Mouse (Mus musculus): ENCODE measurements around the gene Jun. TPM values are rescaled to one million over a fixed set of nuclear protein-coding genes. Genes with fewer than 3 reads are reported as not detected.

Jun gene
- polyA plus RNA-seq, 1 experiment from 2014 or later = 32.9 TPM

DNA sequence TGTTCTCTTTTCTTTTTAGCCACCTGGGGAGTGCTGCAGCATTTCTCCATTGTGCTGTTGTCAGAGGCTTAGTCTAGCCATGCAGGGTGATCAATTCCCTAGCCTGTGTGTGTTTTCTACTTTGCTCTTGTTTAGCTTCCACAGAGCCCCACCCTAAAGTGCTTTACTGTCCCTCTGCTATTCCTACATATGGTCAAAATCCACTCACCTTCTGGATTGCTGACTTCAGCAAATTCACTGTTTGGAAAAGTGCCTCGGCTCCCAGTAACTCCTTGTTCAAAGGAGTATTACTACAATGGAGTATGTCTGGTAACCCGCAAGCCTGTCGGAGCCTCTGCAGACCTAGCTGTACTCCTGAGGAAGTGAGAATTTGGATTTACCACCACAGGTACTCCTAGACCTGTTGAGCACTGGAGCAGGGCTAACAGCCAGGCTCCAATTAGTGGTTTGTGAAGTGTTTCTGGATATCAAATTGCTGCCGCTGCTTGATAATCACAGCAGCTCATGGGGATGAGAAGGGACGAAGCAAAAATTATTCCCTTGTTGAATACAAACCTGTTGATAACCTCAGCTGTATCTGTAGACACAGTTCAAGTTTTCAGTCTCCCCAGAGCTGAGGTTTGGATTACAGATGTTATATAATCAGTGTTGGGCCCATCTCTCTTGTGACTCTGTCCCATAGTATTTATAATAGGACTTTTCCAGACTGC is 3.8 kb downstream of the Jun start:
- DNase-seq (ENCODE audit: low spot score) = peak; percentile 15
- Histone ChIP-seq H3K27ac (replicated peaks; ENCODE audit: low read depth, low read length) (no peak overlapping the region), H3K36me3 (replicated peaks; ENCODE audit: control insufficient read depth, insufficient read depth, low read depth, low read length) (no peaks in the 10 kb centered on the region), H3K27me3 (ENCODE audit: control insufficient read depth, insufficient read depth, low read length) (no peaks in the 10 kb centered on the region), H3K4me1 (ENCODE audit: control insufficient read depth, insufficient read depth, low read length) (no peaks in the 10 kb centered on the region), H3K9ac (replicated peaks; ENCODE audit: low read length) (no peak overlapping the region), H3K4me2 (ENCODE audit: low read depth, low read length) (0 out of 2 replicates have a peak overlapping the region, but pooled peaks have one; percentile 1), H3K4me3 (ENCODE audit: low read depth, low read length) (no peak overlapping the region), H3K9me3 (replicated peaks; ENCODE audit: control insufficient read depth, low read length) (no peaks in the 10 kb centered on the region)
- 44% methylated on average over 5 of the region's 5 CpGs for WGBS
- ATAC-seq (replicated peaks; ENCODE audit: insufficient number of reproducible peaks, low FRiP score, low TSS enrichment, low read depth) = no peak

DNA sequence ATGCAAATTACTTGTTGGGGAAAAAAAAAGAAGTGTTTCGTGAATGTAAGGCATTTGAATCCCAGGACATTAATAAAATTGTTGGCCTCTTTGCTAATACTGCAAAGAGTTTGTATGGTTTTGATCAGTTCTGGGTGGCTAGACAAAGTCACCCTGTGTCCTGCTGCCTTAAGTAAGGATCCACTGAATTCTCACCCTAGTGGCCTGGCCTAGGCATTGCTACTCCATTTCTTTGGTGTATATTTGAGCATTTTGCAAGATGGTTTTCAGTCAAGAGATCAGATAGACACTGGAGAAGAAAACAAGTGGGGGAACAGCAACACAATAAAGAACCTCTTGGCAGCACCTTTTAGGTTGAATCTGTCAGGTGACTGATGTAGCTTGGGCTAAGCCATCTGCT is 6.9 kb downstream of the Jun start:
- no peak overlapping the region for H3K9ac ChIP-seq (replicated peaks; ENCODE audit: low read length)
- no peak overlapping the region for H3K4me2 ChIP-seq (ENCODE audit: low read depth, low read length)
- H3K4me1 ChIP-seq (ENCODE audit: control insufficient read depth, insufficient read depth, low read length) = no peaks in the 10 kb centered on the region
- H3K9me3 ChIP-seq (replicated peaks; ENCODE audit: control insufficient read depth, low read length) = no peaks in the 10 kb centered on the region
- no peak for DNase-seq (ENCODE audit: low spot score)
- no peak for ATAC-seq (replicated peaks; ENCODE audit: insufficient number of reproducible peaks, low FRiP score, low TSS enrichment, low read depth)
- no peaks in the 10 kb centered on the region for H3K27me3 ChIP-seq (ENCODE audit: control insufficient read depth, insufficient read depth, low read length)
- WGBS = 73% methylated on average over 1 of the region's 1 CpGs
- no peak overlapping the region for H3K27ac ChIP-seq (replicated peaks; ENCODE audit: low read depth, low read length)
- H3K36me3 ChIP-seq (replicated peaks; ENCODE audit: control insufficient read depth, insufficient read depth, low read depth, low read length) = no peaks in the 10 kb centered on the region
- H3K4me3 ChIP-seq (ENCODE audit: low read depth, low read length) = no peak overlapping the region

DNA sequence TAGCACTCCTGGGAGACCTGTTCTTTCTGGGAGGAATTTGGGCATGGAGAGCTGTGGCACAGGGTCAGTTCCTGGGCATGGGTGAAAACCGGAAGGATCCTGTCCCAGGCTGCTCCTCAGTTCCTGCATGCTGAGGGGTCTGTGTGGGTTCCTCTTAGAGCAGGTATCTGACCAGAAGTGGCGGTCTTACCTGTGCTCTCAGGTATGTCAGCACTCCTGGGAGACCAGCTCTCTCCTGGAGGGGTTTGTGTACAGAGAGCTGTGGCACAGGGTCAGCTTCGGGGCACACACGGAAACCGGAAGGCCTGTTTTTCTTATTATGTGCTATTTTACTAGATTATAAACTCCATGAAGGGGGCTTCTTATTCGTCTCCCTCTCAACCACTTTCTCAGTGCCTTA is 7.3 kb downstream of the Jun start:
- Histone ChIP-seq H3K4me3 (ENCODE audit: low read depth, low read length) (no peak overlapping the region), H3K36me3 (replicated peaks; ENCODE audit: control insufficient read depth, insufficient read depth, low read depth, low read length) (no peaks in the 10 kb centered on the region), H3K27ac (replicated peaks; ENCODE audit: low read depth, low read length) (no peak overlapping the region), H3K9me3 (replicated peaks; ENCODE audit: control insufficient read depth, low read length) (no peaks in the 10 kb centered on the region), H3K4me1 (ENCODE audit: control insufficient read depth, insufficient read depth, low read length) (no peaks in the 10 kb centered on the region), H3K27me3 (ENCODE audit: control insufficient read depth, insufficient read depth, low read length) (no peaks in the 10 kb centered on the region), H3K4me2 (ENCODE audit: low read depth, low read length) (no peak overlapping the region), H3K9ac (replicated peaks; ENCODE audit: low read length) (no peak overlapping the region)
- no peak for DNase-seq (ENCODE audit: low spot score)
- 85% methylated on average over 6 of the region's 6 CpGs for WGBS
- ATAC-seq (replicated peaks; ENCODE audit: insufficient number of reproducible peaks, low FRiP score, low TSS enrichment, low read depth) = no peak

DNA sequence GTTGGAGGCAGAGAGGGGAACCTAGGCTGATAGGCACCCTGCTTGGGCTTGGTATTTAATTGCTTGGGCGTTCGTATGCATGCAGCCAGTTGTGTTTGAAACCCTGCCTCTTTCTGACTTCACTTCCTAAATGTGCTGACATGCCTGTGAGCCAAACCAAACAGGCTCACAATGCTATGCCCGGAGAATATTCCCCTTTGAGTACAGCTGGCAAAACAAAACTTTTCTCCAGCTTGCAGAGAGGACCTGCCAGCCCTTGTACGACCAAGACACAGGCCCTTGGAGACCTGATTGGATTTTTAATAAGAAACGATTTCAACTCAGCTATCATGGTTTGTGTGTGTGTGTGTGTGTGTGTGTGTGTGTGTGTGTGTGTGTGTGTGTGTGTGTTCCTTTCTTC is 14.0 kb downstream of the Jun start:
- Histone ChIP-seq H3K9me3 (replicated peaks; ENCODE audit: control insufficient read depth, low read length) (no peaks in the 10 kb centered on the region), H3K27ac (replicated peaks; ENCODE audit: low read depth, low read length) (no peak overlapping the region), H3K9ac (replicated peaks; ENCODE audit: low read length) (no peak overlapping the region), H3K4me3 (ENCODE audit: low read depth, low read length) (no peak overlapping the region), H3K4me2 (ENCODE audit: low read depth, low read length) (no peak overlapping the region), H3K27me3 (ENCODE audit: control insufficient read depth, insufficient read depth, low read length) (no peaks in the 10 kb centered on the region), H3K36me3 (replicated peaks; ENCODE audit: control insufficient read depth, insufficient read depth, low read depth, low read length) (no peaks in the 10 kb centered on the region), H3K4me1 (ENCODE audit: control insufficient read depth, insufficient read depth, low read length) (no peaks in the 10 kb centered on the region)
- ATAC-seq (replicated peaks; ENCODE audit: insufficient number of reproducible peaks, low FRiP score, low TSS enrichment, low read depth) = no peak
- no peak for DNase-seq (ENCODE audit: low spot score)
- 31% methylated on average over 5 of the region's 5 CpGs for WGBS

DNA sequence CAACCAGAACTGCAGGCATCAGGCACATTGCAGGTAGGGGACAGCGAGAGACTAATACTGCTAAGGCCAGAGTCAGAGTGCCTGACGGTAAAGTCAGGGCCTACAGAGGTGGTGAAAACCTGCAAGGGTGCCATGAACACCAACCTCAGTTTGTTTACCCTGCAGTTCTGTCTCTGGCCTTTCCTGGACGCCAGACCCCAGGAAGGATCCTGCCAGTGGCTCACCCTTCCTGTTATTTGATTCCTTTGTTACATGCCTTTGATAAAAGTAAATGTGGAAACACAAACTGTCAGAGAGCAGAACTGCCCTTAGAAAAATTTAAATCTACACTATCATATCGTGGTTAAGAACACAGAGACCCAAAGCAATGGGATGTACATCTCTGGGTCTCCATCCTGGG is 20.9 kb downstream of the Jun start:
- H3K27ac ChIP-seq (replicated peaks; ENCODE audit: low read depth, low read length) = no peak overlapping the region
- no peaks in the 10 kb centered on the region for H3K9me3 ChIP-seq (replicated peaks; ENCODE audit: control insufficient read depth, low read length)
- no peaks in the 10 kb centered on the region for H3K36me3 ChIP-seq (replicated peaks; ENCODE audit: control insufficient read depth, insufficient read depth, low read depth, low read length)
- 65% methylated on average over 4 of the region's 4 CpGs for WGBS
- H3K4me2 ChIP-seq (ENCODE audit: low read depth, low read length) = no peak overlapping the region
- H3K4me1 ChIP-seq (ENCODE audit: control insufficient read depth, insufficient read depth, low read length) = no peaks in the 10 kb centered on the region
- no peak for ATAC-seq (replicated peaks; ENCODE audit: insufficient number of reproducible peaks, low FRiP score, low TSS enrichment, low read depth)
- H3K9ac ChIP-seq (replicated peaks; ENCODE audit: low read length) = no peak overlapping the region
- H3K27me3 ChIP-seq (ENCODE audit: control insufficient read depth, insufficient read depth, low read length) = no peaks in the 10 kb centered on the region
- no peak overlapping the region for H3K4me3 ChIP-seq (ENCODE audit: low read depth, low read length)
- no peak for DNase-seq (ENCODE audit: low spot score)

DNA sequence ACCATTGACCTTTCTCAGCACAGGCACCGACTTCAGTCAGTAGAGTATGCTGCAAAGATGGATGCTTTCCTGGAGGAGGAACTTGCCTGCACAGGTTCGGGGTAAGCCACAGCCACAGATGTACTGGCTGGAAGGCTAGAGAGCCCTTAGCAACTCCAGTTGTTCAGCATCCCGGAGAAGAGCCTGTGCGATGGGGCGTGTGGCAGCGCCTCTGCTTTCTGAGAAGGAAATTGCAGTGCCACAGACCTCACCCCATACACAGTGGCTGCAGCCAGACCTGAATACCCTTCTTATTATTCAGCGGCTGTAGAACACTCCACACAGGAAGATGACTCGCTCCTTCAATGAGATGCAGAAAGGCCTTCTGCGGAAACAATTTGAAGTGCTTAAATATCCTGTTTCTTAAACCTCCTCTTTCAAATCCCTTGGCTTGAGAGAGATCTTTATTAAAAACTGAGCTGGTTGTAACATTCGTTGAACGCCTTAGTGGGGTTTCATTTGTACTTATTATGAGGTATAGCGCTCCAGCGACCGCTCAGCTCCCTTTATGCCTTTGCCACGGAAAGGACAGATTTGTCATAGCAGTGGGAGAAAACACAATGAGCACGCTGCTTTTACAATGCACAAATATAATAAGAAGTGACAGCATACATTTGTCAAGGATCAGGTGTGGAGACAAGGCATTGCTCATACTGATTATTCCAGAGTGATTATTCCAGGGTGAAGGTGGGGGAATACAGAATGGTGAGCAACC is 26.0 kb downstream of the Jun start:
- ATAC-seq (replicated peaks; ENCODE audit: insufficient number of reproducible peaks, low FRiP score, low TSS enrichment, low read depth) (no peak), DNase-seq (ENCODE audit: low spot score) (no peak)
- 85% methylated on average over 16 of the region's 16 CpGs for WGBS
- H3K4me2 ChIP-seq (ENCODE audit: low read depth, low read length) = no peak overlapping the region
- no peak overlapping the region for H3K4me3 ChIP-seq (ENCODE audit: low read depth, low read length)
- no peaks in the 10 kb centered on the region for H3K36me3 ChIP-seq (replicated peaks; ENCODE audit: control insufficient read depth, insufficient read depth, low read depth, low read length)
- no peaks in the 10 kb centered on the region for H3K9me3 ChIP-seq (replicated peaks; ENCODE audit: control insufficient read depth, low read length)
- H3K27me3 ChIP-seq (ENCODE audit: control insufficient read depth, insufficient read depth, low read length) = no peaks in the 10 kb centered on the region
- no peak overlapping the region for H3K27ac ChIP-seq (replicated peaks; ENCODE audit: low read depth, low read length)
- no peaks in the 10 kb centered on the region for H3K4me1 ChIP-seq (ENCODE audit: control insufficient read depth, insufficient read depth, low read length)
- H3K9ac ChIP-seq (replicated peaks; ENCODE audit: low read length) = no peak overlapping the region

DNA sequence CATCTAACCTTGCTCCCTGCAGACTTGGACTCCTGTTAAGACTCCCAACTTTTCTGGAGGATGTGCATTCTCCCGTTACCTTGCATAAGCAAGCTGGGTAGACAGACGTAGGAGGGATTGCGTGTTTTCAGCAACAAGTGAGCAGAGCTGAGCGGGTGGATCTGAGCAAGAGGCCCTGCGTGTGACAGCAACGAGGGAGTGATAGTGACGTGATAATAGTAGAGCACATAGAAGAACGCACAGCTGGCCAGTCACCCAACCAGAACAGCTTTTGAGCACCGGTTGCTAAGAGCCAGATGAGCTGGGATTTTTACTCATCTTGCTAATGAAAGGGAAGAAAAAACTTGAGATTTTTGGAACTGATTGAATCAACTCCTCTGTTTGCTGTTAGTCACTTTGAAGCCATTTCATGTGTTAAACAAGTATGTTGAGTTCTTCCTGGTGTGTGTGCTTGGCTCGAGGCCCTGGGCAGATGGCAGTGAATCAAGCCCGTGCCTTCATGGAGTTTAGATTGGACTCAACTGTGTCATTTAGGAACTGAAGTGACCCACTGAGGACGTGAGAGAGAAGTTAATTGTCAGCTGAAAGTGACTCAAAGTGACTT is 28.6 kb downstream of the Jun start:
- H3K4me3 ChIP-seq (ENCODE audit: low read depth, low read length) = no peak overlapping the region
- DNase-seq (ENCODE audit: low spot score) = no peak
- WGBS = 89% methylated on average over 12 of the region's 12 CpGs

More for the DNA sequence above, 28.6 kb downstream of the Jun start:
- Histone ChIP-seq H3K4me2 (ENCODE audit: low read depth, low read length) (no peak overlapping the region), H3K27ac (replicated peaks; ENCODE audit: low read depth, low read length) (no peak overlapping the region), H3K36me3 (replicated peaks; ENCODE audit: control insufficient read depth, insufficient read depth, low read depth, low read length) (no peaks in the 10 kb centered on the region), H3K9ac (replicated peaks; ENCODE audit: low read length) (no peak overlapping the region), H3K27me3 (ENCODE audit: control insufficient read depth, insufficient read depth, low read length) (no peaks in the 10 kb centered on the region), H3K4me1 (ENCODE audit: control insufficient read depth, insufficient read depth, low read length) (no peaks in the 10 kb centered on the region), H3K9me3 (replicated peaks; ENCODE audit: control insufficient read depth, low read length) (no peaks in the 10 kb centered on the region)
- no peak for ATAC-seq (replicated peaks; ENCODE audit: insufficient number of reproducible peaks, low FRiP score, low TSS enrichment, low read depth)

Measured in embryonic facial prominence, embryonic 11.5 days (tissue).